Mouse (Mus musculus): ENCODE data around the gene Gm21679. TPM values are rescaled to one million over a fixed set of nuclear protein-coding genes. Genes with fewer than 3 reads are reported as not detected.
"Not testable (repeated sequence)": the region's sequence is repeated elsewhere in the genome, so short reads cannot be mapped to it uniquely, and the experiment has no call there.

The Gm21679 gene
- not detected in 2 replicates for polyA plus RNA-seq (2015; fragmentation: Nextera tagmentation; extraction: Ambion mirVana)

GRCm38 (mm10) chrY:29683270-29683669, at the start of gene Gm21679:
TSS of gene Gm21679 (minus strand) at chrY:29683370.
- not testable (repeated sequence) for H3K4me1 ChIP-seq; H3K4me3 ChIP-seq (replicated peaks); H3K27me3 ChIP-seq (replicated peaks); H3K9me3 ChIP-seq; H3K4me2 ChIP-seq; H3K36me3 ChIP-seq; H3K9ac ChIP-seq; H3K27ac ChIP-seq; ATAC-seq (ENCODE audit: insufficient read depth, low FRiP score, low read depth)
- WGBS: no CpG with 5 or more reads among the region's 3 CpGs

Data from stomach, embryonic 15.5 days (tissue).